Mouse (Mus musculus): ENCODE measurements around the gene Prex1.
"Not testable (repeated sequence)": the region's sequence is repeated elsewhere in the genome, so short reads cannot be mapped to it uniquely, and the experiment has no call there.

The Prex1 gene

GRCm38 (mm10) chr2:166713690-166714426, at the start of gene Prex1:
Gene Prex1, minus strand, starts transcription at chr2:166713832.
- peak; percentile 96 for DNase-seq (ENCODE audit: low read depth, low spot score)

- DNase-seq (ENCODE audit: low read depth, low spot score), result no peak
Measured at GRCm38 (mm10) chr2:166757969-166758368, 44.3 kb upstream of the Prex1 start.

GRCm38 (mm10) chr2:166754760-166755159, 41.1 kb upstream of the Prex1 start:
- DNase-seq (ENCODE audit: low read depth, low spot score), result no peak

- no peak for DNase-seq (ENCODE audit: low read depth, low spot score)
Measured at GRCm38 (mm10) chr2:166754194-166754593, 40.6 kb upstream of the Prex1 start.

GRCm38 (mm10) chr2:166750620-166751191, 37.1 kb upstream of the Prex1 start:
- no peak for DNase-seq (ENCODE audit: low read depth, low spot score)

- peak; percentile 68 for DNase-seq (ENCODE audit: low read depth, low spot score)
Measured at GRCm38 (mm10) chr2:166746261-166746913, 32.8 kb upstream of the Prex1 start.

- no peak for DNase-seq (ENCODE audit: low read depth, low spot score)
Measured at GRCm38 (mm10) chr2:166745849-166746248, 32.2 kb upstream of the Prex1 start.

GRCm38 (mm10) chr2:166744433-166744832, 30.8 kb upstream of the Prex1 start:
- DNase-seq (ENCODE audit: low read depth, low spot score), result no peak

GRCm38 (mm10) chr2:166743504-166743903, 29.9 kb upstream of the Prex1 start:
- peak; percentile 53 for DNase-seq (ENCODE audit: low read depth, low spot score)

- DNase-seq (ENCODE audit: low read depth, low spot score), result no peak
Measured at GRCm38 (mm10) chr2:166741445-166741844, 27.8 kb upstream of the Prex1 start.

- DNase-seq (ENCODE audit: low read depth, low spot score), result no peak
Measured at GRCm38 (mm10) chr2:166740396-166740795, 26.8 kb upstream of the Prex1 start.

GRCm38 (mm10) chr2:166737307-166737706, 23.7 kb upstream of the Prex1 start:
- DNase-seq (ENCODE audit: low read depth, low spot score), result no peak

- DNase-seq (ENCODE audit: low read depth, low spot score), result no peak
Measured at GRCm38 (mm10) chr2:166735469-166736001, 21.9 kb upstream of the Prex1 start.

- no peak for DNase-seq (ENCODE audit: low read depth, low spot score)
Measured at GRCm38 (mm10) chr2:166732860-166733259, 19.2 kb upstream of the Prex1 start.

GRCm38 (mm10) chr2:166732146-166732545, 18.5 kb upstream of the Prex1 start:
- no peak for DNase-seq (ENCODE audit: low read depth, low spot score)

- DNase-seq (ENCODE audit: low read depth, low spot score), result not testable (repeated sequence)
Measured at GRCm38 (mm10) chr2:166731102-166731883, 17.7 kb upstream of the Prex1 start.

GRCm38 (mm10) chr2:166730567-166730915, 16.9 kb upstream of the Prex1 start:
- DNase-seq (ENCODE audit: low read depth, low spot score), result no peak

- peak; percentile 60 for DNase-seq (ENCODE audit: low read depth, low spot score)
Measured at GRCm38 (mm10) chr2:166729656-166730566, 16.3 kb upstream of the Prex1 start.

GRCm38 (mm10) chr2:166729045-166729444, 15.4 kb upstream of the Prex1 start:
- no peak for DNase-seq (ENCODE audit: low read depth, low spot score)

GRCm38 (mm10) chr2:166728261-166728680, 14.6 kb upstream of the Prex1 start:
- peak; percentile 75 for DNase-seq (ENCODE audit: low read depth, low spot score)

GRCm38 (mm10) chr2:166727790-166728189, 14.2 kb upstream of the Prex1 start:
- no peak for DNase-seq (ENCODE audit: low read depth, low spot score)
